Mouse (Mus musculus): ENCODE results near the gene Gabrb1.

- TF ChIP-seq ZNF384 (IDR thresholded peaks at IDR 0.05; ENCODE audit: low read depth, low read length): no peak
- no peak for TF ChIP-seq HCFC1 (IDR thresholded peaks at IDR 0.05; ENCODE audit: borderline replicate concordance, insufficient read depth, low read length)
- TF ChIP-seq MAFK (IDR thresholded peaks at IDR 0.05; ENCODE audit: insufficient read depth, low read depth, low read length): no peak
- no peak for TF ChIP-seq ZC3H11A (IDR thresholded peaks at IDR 0.05; ENCODE audit: borderline replicate concordance, low read depth, low read length)
- no peak for TF ChIP-seq CHD2 (IDR thresholded peaks at IDR 0.05; ENCODE audit: low read depth, low read length)
Measured at GRCm38 (mm10) chr5:71915711-71916110, 257.8 kb downstream of the Gabrb1 start.

All from ES-E14 (cell line).